Mouse (Mus musculus) layer of hippocampus, adult 8-10 months (tissue): ENCODE data around the gene Tnfsf10. TPM values are rescaled to one million over a fixed set of nuclear protein-coding genes. Genes with fewer than 3 reads are reported as not detected.

ENCODE experiments used
- DNase-seq, 2 experiments: peaks; one replicate each; pipeline ENCODE4 v3.0.0; 2022; ENCODE audit warnings: low spot score in 2 of 2
- total RNA-seq, 4 experiments: library from RNA; stranded (reverse); gene quantifications; 2 replicates each; pipeline ENCODE4 v1.2.4; 2022

Tnfsf10 gene
- total RNA-seq, 4 experiments from 2014 or later = 1.4 to 2.8 (median 2.2) TPM

DNA sequence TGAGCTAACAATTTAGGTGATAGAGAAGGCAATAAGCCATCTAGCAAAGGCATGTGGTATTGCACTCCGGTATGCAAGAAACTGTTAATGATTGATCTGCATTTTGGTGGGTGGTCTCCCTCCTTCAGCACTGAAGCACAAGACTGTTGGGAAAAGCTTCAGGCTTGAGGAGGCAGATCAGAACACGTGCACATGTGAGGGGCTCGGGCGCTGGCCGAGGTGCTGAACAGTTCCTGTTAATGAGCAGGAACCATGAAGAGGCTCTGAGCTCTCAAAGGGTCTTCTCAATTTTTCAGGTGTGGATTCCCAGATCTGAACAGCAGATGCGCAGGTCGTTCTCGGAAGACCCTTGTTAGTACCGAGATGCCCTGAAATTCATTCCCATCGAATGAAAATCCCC, 53.3 kb downstream of the Tnfsf10 start:
- no peak for DNase-seq

DNA sequence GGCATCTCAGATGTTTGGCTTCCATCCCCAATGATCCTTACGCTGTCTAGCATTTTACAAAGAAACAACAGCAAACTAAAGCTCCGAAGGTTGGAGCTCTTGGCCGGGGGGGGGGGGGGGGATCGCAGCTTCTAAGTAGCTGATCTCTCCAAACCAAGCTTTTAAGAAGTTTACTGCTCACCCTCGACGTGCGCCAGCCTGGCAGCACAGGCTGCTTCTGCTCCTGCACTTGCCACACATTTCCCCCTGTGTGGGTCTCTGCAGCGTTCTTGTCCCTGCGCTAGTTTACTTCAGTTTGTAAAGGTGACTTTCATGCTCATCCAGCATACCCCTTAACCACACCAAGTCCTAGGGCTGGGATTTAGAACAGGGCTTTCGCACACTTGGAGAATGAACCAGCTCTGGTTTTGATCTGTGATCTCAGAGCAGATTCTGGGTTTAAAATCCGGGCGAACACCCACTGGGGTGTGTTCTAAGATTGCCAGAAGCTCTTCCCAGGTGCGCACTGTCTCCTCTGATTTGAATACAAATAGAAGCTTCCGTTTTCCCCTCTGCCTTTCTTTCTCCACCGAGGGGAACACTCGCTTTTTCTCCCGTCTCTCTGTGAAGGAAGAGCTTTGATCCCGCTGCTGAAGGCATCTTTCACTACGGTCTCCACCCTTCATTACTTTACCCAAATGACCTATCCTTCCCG, 53.9 kb downstream of the Tnfsf10 start:
- no peak for DNase-seq

DNA sequence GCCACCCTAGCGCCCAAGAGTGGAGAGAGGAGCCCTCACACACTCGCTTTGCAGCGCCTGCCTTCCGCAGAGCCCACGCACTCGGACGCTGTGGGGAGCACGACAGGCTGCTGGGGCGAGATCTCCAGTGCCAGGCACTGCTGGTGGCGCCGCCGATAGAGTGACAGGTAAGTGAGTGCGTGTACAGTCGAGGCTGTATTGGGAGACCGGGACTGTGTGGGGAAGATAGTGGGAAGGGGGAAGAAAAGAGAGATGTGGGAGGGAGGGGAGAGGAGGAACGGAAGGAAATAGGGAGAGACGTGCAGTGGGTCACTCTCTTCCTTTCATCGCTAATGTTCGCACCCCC, 54.4 kb downstream of the Tnfsf10 start, which contains the start of gene Ghsr:
TSS of gene Ghsr (plus strand) at position 76 of the 346 bp plus-strand sequence.
- DNase-seq = no peak

DNA sequence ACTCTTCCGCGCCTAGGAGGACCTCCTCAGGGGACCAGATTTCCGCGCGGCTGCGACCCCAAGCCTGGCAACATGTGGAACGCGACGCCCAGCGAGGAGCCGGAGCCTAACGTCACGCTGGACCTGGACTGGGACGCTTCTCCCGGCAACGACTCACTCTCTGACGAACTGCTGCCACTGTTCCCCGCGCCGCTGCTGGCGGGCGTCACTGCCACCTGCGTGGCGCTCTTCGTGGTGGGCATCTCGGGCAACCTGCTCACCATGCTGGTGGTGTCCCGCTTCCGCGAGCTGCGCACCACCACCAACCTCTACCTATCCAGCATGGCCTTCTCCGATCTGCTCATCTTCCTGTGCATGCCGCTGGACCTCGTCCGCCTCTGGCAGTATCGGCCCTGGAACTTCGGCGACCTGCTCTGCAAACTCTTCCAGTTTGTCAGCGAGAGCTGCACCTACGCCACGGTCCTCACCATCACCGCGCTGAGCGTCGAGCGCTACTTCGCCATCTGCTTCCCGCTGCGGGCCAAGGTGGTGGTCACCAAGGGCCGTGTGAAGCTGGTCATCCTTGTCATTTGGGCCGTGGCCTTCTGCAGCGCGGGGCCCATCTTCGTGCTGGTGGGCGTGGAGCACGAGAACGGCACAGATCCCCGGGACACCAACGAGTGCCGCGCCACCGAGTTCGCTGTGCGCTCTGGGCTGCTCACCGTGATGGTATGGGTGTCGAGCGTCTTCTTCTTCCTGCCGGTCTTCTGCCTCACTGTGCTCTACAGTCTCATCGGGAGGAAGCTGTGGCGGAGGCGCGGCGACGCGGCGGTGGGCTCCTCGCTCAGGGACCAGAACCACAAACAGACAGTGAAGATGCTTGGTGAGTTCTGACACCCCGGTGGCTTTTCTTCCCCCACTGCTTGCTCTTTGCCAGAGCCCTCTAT, 55.2 kb downstream of the Tnfsf10 start:
- DNase-seq = no peak

DNA sequence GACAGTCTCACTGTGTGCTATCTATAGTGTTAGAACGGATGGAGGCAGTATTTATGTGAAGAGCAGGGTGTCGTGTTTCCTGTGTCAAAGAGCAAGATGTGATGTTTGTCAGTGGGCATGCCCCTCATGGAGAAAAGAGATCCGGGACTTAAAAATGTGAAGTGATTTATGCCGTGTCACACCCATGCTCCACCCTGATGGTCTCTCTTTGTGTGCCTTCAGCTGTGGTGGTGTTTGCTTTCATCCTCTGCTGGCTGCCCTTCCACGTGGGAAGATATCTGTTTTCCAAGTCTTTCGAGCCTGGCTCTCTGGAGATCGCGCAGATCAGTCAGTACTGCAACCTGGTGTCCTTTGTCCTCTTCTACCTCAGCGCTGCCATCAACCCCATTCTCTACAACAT, 57.6 kb downstream of the Tnfsf10 start:
- no peak for DNase-seq

DNA sequence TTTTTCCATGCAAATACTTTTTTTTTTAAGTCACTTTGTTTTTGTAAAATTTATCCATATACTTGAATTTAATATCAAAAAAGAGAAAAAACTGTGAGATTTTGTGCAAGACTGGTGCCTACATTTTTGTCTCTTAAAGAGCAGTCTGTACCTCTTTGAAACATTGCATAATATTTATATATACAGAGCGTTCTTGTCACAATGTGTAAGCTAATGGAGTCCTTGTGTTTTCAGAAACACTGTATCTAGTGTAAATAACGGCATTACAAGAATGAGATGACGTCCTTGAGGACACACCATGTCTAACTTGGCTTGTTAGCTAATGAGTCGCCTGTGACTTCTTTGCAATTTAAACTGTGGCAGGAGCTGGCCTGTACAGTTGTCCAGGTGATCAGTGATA, 61.1 kb downstream of the Tnfsf10 start:
- no peak for DNase-seq

DNA sequence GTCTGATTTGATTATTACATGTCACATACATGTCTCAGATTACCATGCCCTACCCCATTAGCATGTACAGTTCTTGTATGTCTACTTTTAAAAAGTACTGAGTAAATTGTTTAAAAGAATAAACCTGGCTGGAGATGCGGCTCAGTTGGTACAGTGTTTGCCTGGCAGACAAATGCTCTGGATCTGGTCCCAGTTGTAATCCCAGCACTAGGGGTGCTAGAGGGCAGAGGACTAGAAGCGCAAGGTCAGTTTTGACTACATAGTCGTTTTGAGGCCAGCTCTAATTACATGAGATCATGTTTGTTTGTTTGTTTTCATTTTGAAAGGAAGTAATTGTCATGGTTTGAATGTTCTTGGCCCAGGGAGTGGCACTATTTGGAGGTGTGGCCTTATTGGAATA, 68.0 kb downstream of the Tnfsf10 start:
- no peak for DNase-seq

DNA sequence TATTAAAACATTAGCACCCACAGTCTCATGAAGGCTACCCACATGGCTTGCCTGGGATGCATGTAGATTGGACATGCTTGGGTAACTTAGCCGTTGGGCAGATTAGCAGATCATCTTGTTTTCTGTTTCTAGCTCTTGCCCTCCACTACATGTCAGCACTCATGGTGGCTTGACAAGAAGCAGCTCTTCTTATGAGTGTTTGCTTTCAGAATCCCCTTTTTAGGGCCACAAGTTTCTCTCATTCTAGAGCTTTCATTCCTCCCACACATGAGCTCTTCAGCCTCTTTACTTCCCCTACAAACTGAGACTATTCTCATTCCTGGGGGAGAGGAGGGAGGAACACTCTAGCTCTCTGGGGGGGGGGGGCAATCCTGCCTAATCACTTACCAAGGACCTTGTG, 73.1 kb downstream of the Tnfsf10 start:
- DNase-seq = no peak

Other genes with a start within 250 kb of the Tnfsf10 start
- gene Ect2, start 163.2 kb upstream of the Tnfsf10 start, total RNA-seq = 1 to 10 TPM in 2 of 4 experiments, under 1 TPM in 2; 0.69 to 1.1 (median 0.93) TPM
- 100 to 1,000 TPM; 106 to 125 (median 109) TPM for gene Nceh1, start 134.1 kb upstream of the Tnfsf10 start, total RNA-seq
- gene Ghsr, start 54.3 kb downstream of the Tnfsf10 start, total RNA-seq = 1 to 10 TPM in 2 of 4 experiments, under 1 TPM in 2; 0.90 to 1.7 (median 1.1) TPM